Mouse (Mus musculus): ENCODE data around the gene 4933427D14Rik. TPM values are rescaled to one million over a fixed set of nuclear protein-coding genes. Genes with fewer than 3 reads are reported as not detected.
A peak's percentile ranks its signal among the peaks of the same experiment; 100 is the strongest.
"Not testable (repeated sequence)": the region's sequence is repeated elsewhere in the genome, so short reads cannot be mapped to it uniquely, and the experiment has no call there.

The 4933427D14Rik gene
- polyA plus RNA-seq, 2 experiments from 2014 or later: 19.2 to 24.4 TPM

- peak; percentile 94 for ATAC-seq
These were observed 10.8 kb downstream of the 4933427D14Rik start for GRCm38 (mm10) chr11:72196506-72196905.

- ATAC-seq: no peak
These were observed 13.0 kb downstream of the 4933427D14Rik start for GRCm38 (mm10) chr11:72194259-72194658.

- no peak for ATAC-seq
These were observed 16.4 kb downstream of the 4933427D14Rik start for GRCm38 (mm10) chr11:72190857-72191256.

- ATAC-seq: no peak
These were observed 23.0 kb downstream of the 4933427D14Rik start for GRCm38 (mm10) chr11:72184252-72184651.

GRCm38 (mm10) chr11:72181136-72181535 lies 26.1 kb downstream of the 4933427D14Rik start:
- no peak for ATAC-seq

- peak; percentile 39 for ATAC-seq
These were observed 26.7 kb downstream of the 4933427D14Rik start for GRCm38 (mm10) chr11:72180556-72180955.

GRCm38 (mm10) chr11:72176553-72176952 lies 30.7 kb downstream of the 4933427D14Rik start:
- ATAC-seq: no peak

- ATAC-seq: no peak
These were observed 31.3 kb downstream of the 4933427D14Rik start for GRCm38 (mm10) chr11:72175966-72176365.

GRCm38 (mm10) chr11:72174721-72175120 lies 32.5 kb downstream of the 4933427D14Rik start:
- ATAC-seq: no peak

GRCm38 (mm10) chr11:72173506-72173905 lies 33.8 kb downstream of the 4933427D14Rik start:
- no peak for ATAC-seq

- ATAC-seq: not testable (repeated sequence)
These were observed 35.4 kb downstream of the 4933427D14Rik start for GRCm38 (mm10) chr11:72171906-72172305.

- ATAC-seq: no peak
These were observed 37.4 kb downstream of the 4933427D14Rik start for GRCm38 (mm10) chr11:72169871-72170270.

GRCm38 (mm10) chr11:72163198-72163597 lies 44.1 kb downstream of the 4933427D14Rik start:
- no peak for ATAC-seq

GRCm38 (mm10) chr11:72156624-72157023 lies 50.6 kb downstream of the 4933427D14Rik start:
- no peak for ATAC-seq

- ATAC-seq: no peak
These were observed 51.3 kb downstream of the 4933427D14Rik start for GRCm38 (mm10) chr11:72155981-72156428.

GRCm38 (mm10) chr11:72155186-72155980 lies 51.9 kb downstream of the 4933427D14Rik start:
- no peak for ATAC-seq

- ATAC-seq: no peak
These were observed 54.0 kb downstream of the 4933427D14Rik start for GRCm38 (mm10) chr11:72153122-72153862.

- ATAC-seq: no peak
These were observed 56.1 kb downstream of the 4933427D14Rik start for GRCm38 (mm10) chr11:72151120-72151519.

GRCm38 (mm10) chr11:72147910-72148309 lies 59.3 kb downstream of the 4933427D14Rik start:
- no peak for ATAC-seq

GRCm38 (mm10) chr11:72145877-72146248 lies 61.4 kb downstream of the 4933427D14Rik start:
- ATAC-seq: no peak

GRCm38 (mm10) chr11:72145182-72145876 lies 61.9 kb downstream of the 4933427D14Rik start:
- ATAC-seq: no peak

- no peak for ATAC-seq
These were observed 64.4 kb downstream of the 4933427D14Rik start for GRCm38 (mm10) chr11:72142889-72143288.

GRCm38 (mm10) chr11:72140198-72140597 lies 67.1 kb downstream of the 4933427D14Rik start:
- no peak for ATAC-seq
